Mouse (Mus musculus) heart, postnatal 0 days (tissue): ENCODE data around the gene Igf1r. TPM values are rescaled to one million over a fixed set of nuclear protein-coding genes. Genes with fewer than 3 reads are reported as not detected.

Source experiments
- ATAC-seq: fragments of 200-750 bp; cut with Nextera tagmentation; 2 replicates; pipeline ENCODE4 v1.8.0; 2017; ENCODE audit warnings: low read depth, moderate number of reproducible peaks, moderate library complexity; ENCODE audit not compliant: insufficient read depth
- DNase-seq: peaks from one replicate; pipeline ENCODE4 v3.0.0-alpha.2; 2016; ENCODE audit warnings: low spot score
- H3K27ac ChIP-seq: fragments of 300-500 bp; sonication (generic); 2 replicates; pipeline ENCODE4 v1.5.1; 2014; ENCODE audit warnings: low read depth, mild to moderate bottlenecking
- H3K27me3 ChIP-seq: fragments of 300-500 bp; sonication (generic); 2 replicates; pipeline ENCODE4 v1.6.1; 2014; ENCODE audit warnings: low read length, mixed read lengths; ENCODE audit not compliant: control insufficient read depth, insufficient read depth
- H3K36me3 ChIP-seq: fragments of 300-500 bp; sonication (generic); replicated peaks from 2 replicates; pipeline ENCODE4 v1.6.1; 2014; ENCODE audit warnings: low read length, mixed read lengths; ENCODE audit not compliant: control insufficient read depth, insufficient read depth
- H3K4me1 ChIP-seq: fragments of 300-500 bp; sonication (generic); 2 replicates; pipeline ENCODE4 v1.6.1; 2014; ENCODE audit warnings: antibody characterized with exemption; ENCODE audit not compliant: control insufficient read depth, insufficient read depth
- H3K4me2 ChIP-seq: fragments of 300-500 bp; sonication (generic); 2 replicates; pipeline ENCODE4 v1.6.1; 2014; ENCODE audit warnings: low read depth, mild to moderate bottlenecking, low read length, moderate library complexity
- H3K4me3 ChIP-seq: fragments of 300-500 bp; sonication (generic); 2 replicates; pipeline ENCODE4 v1.5.1; 2014; ENCODE audit warnings: low read depth, low read length
- H3K9ac ChIP-seq: fragments of 300-500 bp; sonication (generic); replicated peaks from 2 replicates; pipeline ENCODE4 v1.6.1; 2014; ENCODE audit warnings: low read depth, low read length, mixed read lengths
- H3K9me3 ChIP-seq: fragments of 300-500 bp; sonication (generic); replicated peaks from 2 replicates; pipeline ENCODE4 v1.6.1; 2016; ENCODE audit warnings: low read length; ENCODE audit not compliant: control insufficient read depth
- CTCF ChIP-seq: IDR thresholded peaks from 2 replicates; pipeline ENCODE4 v1.5.1; 2016; ENCODE audit warnings: antibody characterized with exemption, control low read depth, low read depth
- EP300 ChIP-seq: IDR thresholded peaks from 2 replicates; pipeline ENCODE4 v1.6.1; 2016; ENCODE audit warnings: antibody characterized with exemption, low read depth
- WGBS: fragments of 180-500 bp; shearing (Covaris S2); extraction: QIAGEN DNeasy Blood & Tissue Kit; methylation state at CpG from one replicate; pipeline ENCODE4 v1.1.7; 2014; 5-methylcytosine and 5-hydroxymethylcytosine counted together
- polyA plus RNA-seq: library from polyadenylated mRNA; unstranded; fragments of >200 nt; fragmentation: Nextera tagmentation; extraction: Ambion mirVana; gene quantifications from 2 replicates; pipeline ENCODE4 v1.2.1, GENCODE M21; 2015
- total RNA-seq: library from RNA; depleted of rRNA; stranded (reverse); fragments of >200 nt; gene quantifications from 2 replicates; pipeline ENCODE4 v1.2.3, GENCODE M21; 2014; ENCODE audit warnings: low replicate concordance

Igf1r gene
- total and polyA plus RNA-seq, 2 experiments from 2014 or later = 8.8 to 41.8 TPM

GRCm38 (mm10) chr7:68119605-68120004, 167.0 kb downstream of the Igf1r start:
- Histone ChIP-seq H3K36me3 (no peaks in the 10 kb centered on the region), H3K4me3 (no peak overlapping the region), H3K9ac (no peak overlapping the region), H3K4me1 (0 out of 2 replicates have a peak, but pooled peaks cover 11% of the 10 kb centered on the region), H3K27ac (no peak overlapping the region), H3K27me3 (no peaks in the 10 kb centered on the region), H3K4me2 (no peak overlapping the region), H3K9me3 (no peaks in the 10 kb centered on the region)
- TF ChIP-seq EP300 (no peak), CTCF (no peak)
- no peak for ATAC-seq
- no peak for DNase-seq
- WGBS = 73% methylated on average over 5 of the region's 5 CpGs

- H3K4me1 ChIP-seq = 0 out of 2 replicates have a peak, but pooled peaks cover 8% of the 10 kb centered on the region
- WGBS = 19% methylated on average over 3 of the region's 3 CpGs
Observed at GRCm38 (mm10) chr7:68122418-68122817, 169.8 kb downstream of the Igf1r start.

GRCm38 (mm10) chr7:68125347-68125746, 172.7 kb downstream of the Igf1r start:
- no peaks in the 10 kb centered on the region for H3K9me3 ChIP-seq
- TF ChIP-seq CTCF (no peak), EP300 (no peak)
- H3K4me1 ChIP-seq = peaks cover 14% of the 10 kb centered on the region
- no peak overlapping the region for H3K4me3 ChIP-seq
- H3K27ac ChIP-seq = no peak overlapping the region
- DNase-seq = no peak
- WGBS = 63% methylated on average over 2 of the region's 2 CpGs
- no peaks in the 10 kb centered on the region for H3K36me3 ChIP-seq
- H3K4me2 ChIP-seq = no peak overlapping the region
- no peak for ATAC-seq
- H3K9ac ChIP-seq = no peak overlapping the region
- no peaks in the 10 kb centered on the region for H3K27me3 ChIP-seq

More at GRCm38 (mm10) chr7:68122418-68122817, 169.8 kb downstream of the Igf1r start:
- no peak overlapping the region for H3K9ac ChIP-seq
- DNase-seq = no peak
- TF ChIP-seq EP300 = no peak
- TF ChIP-seq CTCF = no peak
- no peaks in the 10 kb centered on the region for H3K36me3 ChIP-seq
- no peaks in the 10 kb centered on the region for H3K9me3 ChIP-seq
- H3K4me3 ChIP-seq = no peak overlapping the region
- no peak overlapping the region for H3K4me2 ChIP-seq
- H3K27ac ChIP-seq = no peak overlapping the region
- no peak for ATAC-seq
- H3K27me3 ChIP-seq = no peaks in the 10 kb centered on the region

DNA sequence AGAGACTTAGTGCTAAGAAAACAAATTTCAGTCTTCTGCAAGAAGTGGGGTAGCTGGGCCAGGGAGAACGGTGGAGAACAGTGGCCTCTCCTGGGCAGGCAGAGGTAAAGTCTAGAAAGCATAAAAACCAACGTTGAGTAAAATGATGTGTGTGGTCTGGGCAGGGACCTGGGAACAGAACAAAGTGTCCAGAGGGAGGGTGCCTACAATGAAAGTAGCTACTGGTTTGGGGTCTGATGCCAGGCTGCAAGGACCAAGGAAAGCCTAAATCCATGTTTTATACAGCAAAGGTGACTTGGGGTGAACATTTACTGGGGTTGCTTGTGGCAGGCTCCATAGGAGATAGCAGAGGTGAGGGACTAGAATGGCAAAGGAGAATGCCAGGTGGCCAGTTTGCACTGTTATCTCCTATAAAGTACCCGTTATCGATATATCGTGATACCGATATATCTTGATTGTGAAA, 175.2 kb downstream of the Igf1r start:
- Histone ChIP-seq H3K27me3 (no peaks in the 10 kb centered on the region), H3K4me1 (peaks cover 36% of the 10 kb centered on the region), H3K36me3 (no peaks in the 10 kb centered on the region), H3K4me3 (no peak overlapping the region), H3K9me3 (no peaks in the 10 kb centered on the region), H3K9ac (no peak overlapping the region), H3K27ac (peak overlapping the region; percentile 91), H3K4me2 (peak overlapping the region; percentile 85)
- DNase-seq (peak; percentile 83), ATAC-seq (peak; percentile 13; the same call in 1 of the 2 replicates)
- peak; percentile 71 for TF ChIP-seq CTCF
- no peak for TF ChIP-seq EP300
- 25% methylated on average over 6 of the region's 6 CpGs for WGBS

- Histone ChIP-seq H3K27ac (peak overlapping the region; percentile 91), H3K4me2 (peak overlapping the region; percentile 85), H3K4me3 (peak overlapping the region; percentile 56), H3K4me1 (peaks cover 36% of the 10 kb centered on the region), H3K9me3 (no peaks in the 10 kb centered on the region), H3K9ac (0 out of 2 replicates have a peak overlapping the region, but pooled peaks have one; percentile 29), H3K36me3 (no peaks in the 10 kb centered on the region), H3K27me3 (no peaks in the 10 kb centered on the region)
- DNase-seq = no peak
- TF ChIP-seq CTCF (no peak), EP300 (no peak)
- 13% methylated on average over 7 of the region's 7 CpGs for WGBS
- no peak for ATAC-seq
Observed at GRCm38 (mm10) chr7:68128271-68128674, 175.6 kb downstream of the Igf1r start.

DNA sequence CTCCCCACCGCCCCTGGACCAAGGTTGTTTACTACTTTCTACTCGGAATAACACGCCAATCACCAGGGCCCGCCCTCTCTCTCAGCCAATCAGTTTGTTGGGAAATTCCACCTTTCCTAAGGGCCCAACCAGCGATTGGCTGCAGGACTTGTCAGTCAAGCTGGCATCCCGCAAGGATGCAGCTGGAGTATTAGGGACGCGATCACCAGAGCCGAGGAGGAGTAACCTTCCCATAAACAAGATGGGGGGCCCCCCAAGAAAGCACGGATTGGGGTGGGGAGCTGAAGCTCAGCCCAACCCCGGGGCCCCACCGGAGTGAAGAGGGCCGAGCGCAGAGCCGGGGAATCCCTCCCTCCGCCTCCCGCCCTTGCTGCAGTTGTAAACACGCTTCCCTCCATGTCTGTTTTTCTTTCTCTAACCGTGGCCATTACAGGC, 176.5 kb downstream of the Igf1r start:
- TF ChIP-seq CTCF (no peak), EP300 (peak; percentile 86; the same call in 1 of the 2 replicates)
- ATAC-seq (peak; percentile 91), DNase-seq (peak; percentile 94)
- Histone ChIP-seq H3K36me3 (no peaks in the 10 kb centered on the region), H3K4me1 (peaks cover 36% of the 10 kb centered on the region), H3K9ac (peak overlapping the region; percentile 64), H3K4me2 (peak overlapping the region; percentile 85), H3K4me3 (peak overlapping the region; percentile 56), H3K27ac (peak overlapping the region; percentile 91), H3K9me3 (no peaks in the 10 kb centered on the region), H3K27me3 (no peaks in the 10 kb centered on the region)
- WGBS = 0% methylated on average over 19 of the region's 19 CpGs
